Mouse (Mus musculus) small intestine, adult 2 months (tissue): Measurements from ENCODE around the gene Hoxa3. TPM values are rescaled to one million over a fixed set of nuclear protein-coding genes. Genes with fewer than 3 reads are reported as not detected.

Experiments used
- H3K27ac ChIP-seq: fragments of 200-500 bp; 2 replicates; pipeline ENCODE4 v1.5.1; 2012; ENCODE audit warnings: low read depth, low read length, control low read depth, inconsistent platforms; ENCODE audit not compliant: insufficient read depth
- H3K27me3 ChIP-seq: fragments of 200-500 bp; 2 replicates; pipeline ENCODE4 v1.6.1; 2012; ENCODE audit warnings: mild to moderate bottlenecking, moderate library complexity, low read length, inconsistent platforms; ENCODE audit not compliant: control insufficient read depth, insufficient read depth
- H3K36me3 ChIP-seq: fragments of 200-500 bp; 2 replicates; pipeline ENCODE4 v1.6.1; 2012; ENCODE audit warnings: mild to moderate bottlenecking, low read length, control low read depth, inconsistent platforms; ENCODE audit not compliant: control insufficient read depth, insufficient read depth
- H3K4me1 ChIP-seq: fragments of 200-500 bp; 2 replicates; pipeline ENCODE4 v1.6.1; 2012; ENCODE audit warnings: low read length, inconsistent platforms, mixed read lengths; ENCODE audit not compliant: control insufficient read depth, insufficient read depth, insufficient read length
- H3K4me3 ChIP-seq: fragments of 200-500 bp; 2 replicates; pipeline ENCODE4 v1.5.1; 2012; ENCODE audit warnings: low read depth, mild to moderate bottlenecking, control low read depth, inconsistent platforms, low read length, moderate library complexity
- CTCF ChIP-seq: fragments of 200-500 bp; IDR thresholded peaks from 2 replicates; pipeline ENCODE4 v1.5.1; 2012; ENCODE audit warnings: low read depth, mild to moderate bottlenecking, control low read depth, inconsistent platforms, low read length, moderate library complexity, mixed read lengths; ENCODE audit not compliant: insufficient replicate concordance, insufficient read length; ENCODE audit errors: extremely low read depth
- POLR2A ChIP-seq: fragments of 200-500 bp; IDR thresholded peaks from 2 replicates; pipeline ENCODE4 v1.6.1; 2012; ENCODE audit warnings: low read depth, mild to moderate bottlenecking, control low read depth, inconsistent platforms, low read length, moderate library complexity
- WGBS: fragments of 180-500 bp; shearing (Covaris S2); methylation state at CpG from one replicate; pipeline ENCODE4 v1.1.7; 2018; 5-methylcytosine and 5-hydroxymethylcytosine counted together
- polyA plus RNA-seq: library from polyadenylated mRNA; depleted of rRNA; stranded (reverse); fragments of >200 nt; gene quantifications from 2 replicates; pipeline ENCODE4 v1.2.3, GENCODE M21; 2012; rRNA removed

Hoxa3 gene
- 3.5 and 5.0 TPM in 2 replicates for polyA plus RNA-seq

GRCm38 (mm10) chr6:52213119-52213986 is at the start of gene Hoxa3, which contains the start of gene Gm28308:
TSS of gene Hoxa3 (minus strand) at chr6:52213336.
TSS of gene Gm28308 (minus strand) at chr6:52213339.
- H3K27ac ChIP-seq = peak within 1 kb of the TSS; percentile 64
- H3K4me1 ChIP-seq = peaks cover 11% of the 10 kb centered on the region
- H3K36me3 ChIP-seq = no peaks in the 10 kb centered on the region
- peak within 1 kb of the TSS; percentile 63 for H3K4me3 ChIP-seq
- 12% methylated on average over 38 of the region's 38 CpGs for WGBS
- TF ChIP-seq CTCF = no peak
- TF ChIP-seq POLR2A = no peak
- H3K27me3 ChIP-seq = peaks cover 86% of the 10 kb centered on the region

- Histone ChIP-seq H3K36me3 (no peaks in the 10 kb centered on the region), H3K4me3 (no peak overlapping the region), H3K27ac (no peak overlapping the region), H3K27me3 (peaks cover 86% of the 10 kb centered on the region), H3K4me1 (0 out of 2 replicates have a peak, but pooled peaks cover 4% of the 10 kb centered on the region)
- 5% methylated on average over 24 of the region's 24 CpGs for WGBS
- TF ChIP-seq CTCF = no peak
- TF ChIP-seq POLR2A = no peak
These were observed 49.6 kb upstream of the Hoxa3 start for GRCm38 (mm10) chr6:52262463-52263320.

GRCm38 (mm10) chr6:52261751-52262462 is 48.8 kb upstream of the Hoxa3 start:
- 5% methylated on average over 9 of the region's 9 CpGs for WGBS
- Histone ChIP-seq H3K27me3 (peaks cover 91% of the 10 kb centered on the region), H3K4me1 (0 out of 2 replicates have a peak, but pooled peaks cover 4% of the 10 kb centered on the region), H3K36me3 (no peaks in the 10 kb centered on the region), H3K4me3 (no peak overlapping the region), H3K27ac (no peak overlapping the region)
- TF ChIP-seq POLR2A (no peak), CTCF (no peak)

GRCm38 (mm10) chr6:52260654-52261575 is 47.8 kb upstream of the Hoxa3 start, which contains the start of gene Hoxa13:
TSS of gene Hoxa13 (minus strand) at chr6:52260880.
- Histone ChIP-seq H3K27me3 (peaks cover 83% of the 10 kb centered on the region), H3K4me3 (peak within 1 kb of the TSS; percentile 52), H3K27ac (no peak within 1 kb of the TSS), H3K36me3 (no peaks in the 10 kb centered on the region), H3K4me1 (0 out of 2 replicates have a peak, but pooled peaks cover 4% of the 10 kb centered on the region)
- TF ChIP-seq POLR2A (no peak), CTCF (no peak)
- 2% methylated on average over 47 of the region's 72 CpGs for WGBS

- H3K36me3 ChIP-seq = no peaks in the 10 kb centered on the region
- WGBS = 1% methylated on average over 39 of the region's 39 CpGs
- TF ChIP-seq POLR2A (no peak), CTCF (no peak)
- H3K27me3 ChIP-seq = peaks cover 76% of the 10 kb centered on the region
- H3K4me1 ChIP-seq = 0 out of 2 replicates have a peak, but pooled peaks cover 4% of the 10 kb centered on the region
- H3K27ac ChIP-seq = no peak overlapping the region
- H3K4me3 ChIP-seq = peak overlapping the region; percentile 40
These were observed 46.7 kb upstream of the Hoxa3 start for GRCm38 (mm10) chr6:52259811-52260261.
